Mouse (Mus musculus) hindbrain, postnatal 0 days (tissue): ENCODE data around the gene Taf15. TPM values are rescaled to one million over a fixed set of nuclear protein-coding genes. Genes with fewer than 3 reads are reported as not detected.

Source experiments
- ATAC-seq: fragments of 200-750 bp; cut with Nextera tagmentation; 2 replicates; pipeline ENCODE4 v1.8.0; 2017; ENCODE audit warnings: mild to moderate bottlenecking, moderate TSS enrichment, moderate library complexity
- DNase-seq: peaks from one replicate; pipeline ENCODE4 v3.0.0-alpha.2; 2015; ENCODE audit warnings: low spot score
- H3K27ac ChIP-seq: fragments of 300-500 bp; sonication (generic); 2 replicates; pipeline ENCODE4 v1.5.1; 2014; ENCODE audit warnings: mild to moderate bottlenecking
- H3K27me3 ChIP-seq: fragments of 300-500 bp; sonication (generic); 2 replicates; pipeline ENCODE4 v1.6.1; 2014; ENCODE audit warnings: low read length, mixed read lengths; ENCODE audit not compliant: insufficient read depth
- H3K36me3 ChIP-seq: fragments of 300-500 bp; sonication (generic); 2 replicates; pipeline ENCODE4 v1.6.1; 2014; ENCODE audit warnings: low read length, mixed read lengths; ENCODE audit not compliant: insufficient read depth
- H3K4me1 ChIP-seq: fragments of 300-500 bp; sonication (generic); 2 replicates; pipeline ENCODE4 v1.6.1; 2014; ENCODE audit warnings: antibody characterized with exemption, low read length, mixed read lengths; ENCODE audit not compliant: insufficient read depth
- H3K4me2 ChIP-seq: fragments of 300-500 bp; sonication (generic); 2 replicates; pipeline ENCODE4 v1.6.1; 2014; ENCODE audit warnings: low read depth, mild to moderate bottlenecking, low read length, moderate library complexity, mixed read lengths
- H3K4me3 ChIP-seq: fragments of 300-500 bp; sonication (generic); 2 replicates; pipeline ENCODE4 v1.5.1; 2014; ENCODE audit warnings: low read length
- H3K9ac ChIP-seq: fragments of 300-500 bp; sonication (generic); replicated peaks from 2 replicates; pipeline ENCODE4 v1.6.1; 2014; ENCODE audit warnings: mild to moderate bottlenecking, low read length, moderate library complexity, mixed read lengths
- H3K9me3 ChIP-seq: fragments of 300-500 bp; sonication (generic); 2 replicates; pipeline ENCODE4 v1.6.1; 2016; ENCODE audit warnings: low read length, mixed read lengths
- CTCF ChIP-seq: IDR thresholded peaks from 2 replicates; pipeline ENCODE4 v1.5.1; 2016; ENCODE audit warnings: antibody characterized with exemption, control low read depth, low read depth
- WGBS: fragments of 180-500 bp; shearing (Covaris S2); extraction: QIAGEN DNeasy Blood & Tissue Kit; methylation state at CpG from one replicate; pipeline ENCODE4 v1.1.7; 2014; 5-methylcytosine and 5-hydroxymethylcytosine counted together
- polyA plus RNA-seq: library from polyadenylated mRNA; unstranded; fragments of >200 nt; fragmentation: Nextera tagmentation; extraction: Ambion mirVana; gene quantifications from 2 replicates; pipeline ENCODE4 v1.2.1, GENCODE M21; 2015
- total RNA-seq: library from RNA; depleted of rRNA; stranded (reverse); fragments of >200 nt; gene quantifications from 2 replicates; pipeline ENCODE4 v1.2.3, GENCODE M21; 2014

The Taf15 gene
- total and polyA plus RNA-seq, 2 experiments from 2014 or later: 13.2 to 14.4 TPM

DNA sequence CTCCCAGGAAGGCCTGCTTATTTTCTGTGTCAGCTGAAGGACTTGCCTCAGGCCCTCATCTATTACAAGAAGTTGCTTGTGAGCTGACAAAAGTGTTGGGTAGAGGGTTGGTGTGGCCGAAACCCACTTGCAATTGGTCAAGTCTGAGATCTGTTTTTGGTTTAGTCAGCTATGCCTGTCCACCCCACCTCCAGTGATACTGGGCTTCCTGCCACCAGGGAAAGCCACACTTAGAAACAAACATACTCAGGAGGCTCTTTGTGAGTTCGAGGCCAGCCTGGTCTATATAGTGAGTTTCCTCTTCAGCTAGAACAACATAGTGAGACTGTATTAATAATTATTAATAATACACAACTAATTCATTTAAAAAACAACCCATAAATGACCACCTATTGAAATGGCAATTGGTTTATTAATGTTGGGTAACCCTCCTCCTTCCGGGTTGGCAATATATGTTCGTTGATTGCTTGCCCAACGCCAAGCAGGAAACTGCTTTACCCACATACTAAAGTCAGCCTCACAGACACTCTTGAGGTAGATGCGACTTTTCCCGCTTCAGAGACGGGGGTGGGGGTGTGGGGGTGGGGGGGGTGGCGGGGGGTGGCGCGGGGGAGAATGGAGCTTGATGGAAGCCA is 33.3 kb upstream of the Taf15 start:
- 32% methylated on average over 11 of the region's 11 CpGs for WGBS
- Histone ChIP-seq H3K27me3 (peaks cover 16% of the 10 kb centered on the region), H3K9ac (no peak overlapping the region), H3K36me3 (no peaks in the 10 kb centered on the region), H3K4me1 (0 out of 2 replicates have a peak, but pooled peaks cover 3% of the 10 kb centered on the region), H3K27ac (no peak overlapping the region), H3K4me2 (peak overlapping the region; percentile 73), H3K9me3 (no peaks in the 10 kb centered on the region), H3K4me3 (peak overlapping the region; percentile 58)
- TF ChIP-seq CTCF: no peak
- no peak for DNase-seq
- no peak for ATAC-seq

DNA sequence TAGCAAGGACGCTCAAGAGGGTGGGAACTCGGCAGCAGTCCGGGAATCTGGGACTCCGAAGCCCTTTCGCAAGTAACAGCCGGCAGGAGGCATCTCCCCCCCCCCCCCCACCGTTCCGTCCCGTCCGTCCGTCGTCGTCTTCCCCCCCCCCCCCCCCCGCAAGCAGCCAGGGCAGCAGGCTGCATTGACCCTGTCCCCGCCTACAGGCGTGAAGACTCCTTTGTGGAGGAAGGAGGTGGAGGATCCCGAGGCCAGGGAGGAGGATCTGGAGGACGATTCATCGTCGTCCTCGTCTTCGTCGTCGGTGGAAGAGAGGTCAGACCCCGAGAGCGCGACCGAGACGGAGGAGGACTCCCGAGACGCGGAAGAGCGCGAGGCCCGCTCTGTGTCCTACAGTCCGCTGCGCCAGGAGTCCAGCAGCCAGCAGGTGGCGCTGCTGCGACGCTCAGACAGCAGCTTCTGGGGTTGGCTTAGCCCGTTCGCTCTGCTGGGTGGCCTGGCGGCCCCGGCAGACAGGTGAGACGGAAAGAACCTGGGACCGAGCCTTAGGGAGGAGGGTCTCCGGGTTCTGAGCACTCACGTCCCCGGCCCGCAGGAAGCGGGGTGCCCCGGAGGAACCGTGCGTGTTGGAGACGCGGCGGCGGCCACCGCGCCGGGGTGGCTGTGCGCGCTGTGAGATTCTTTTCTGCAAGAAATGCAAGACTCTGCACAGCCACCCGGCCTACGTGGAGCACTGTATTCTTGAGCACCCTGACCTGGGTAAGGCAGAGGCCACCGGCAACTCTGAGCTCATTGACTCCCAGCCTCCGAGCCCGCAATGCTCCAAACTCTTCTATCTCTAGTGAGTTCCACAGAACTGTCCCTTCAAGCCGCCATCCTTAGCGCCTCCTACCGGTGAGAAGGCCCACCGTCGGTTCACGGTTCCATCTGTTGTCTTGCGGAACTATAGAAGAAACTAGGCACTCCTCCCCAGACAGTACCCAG is 32.5 kb upstream of the Taf15 start:
- no peaks in the 10 kb centered on the region for H3K36me3 ChIP-seq
- H3K9me3 ChIP-seq: no peaks in the 10 kb centered on the region
- no peak overlapping the region for H3K27ac ChIP-seq

DNA sequence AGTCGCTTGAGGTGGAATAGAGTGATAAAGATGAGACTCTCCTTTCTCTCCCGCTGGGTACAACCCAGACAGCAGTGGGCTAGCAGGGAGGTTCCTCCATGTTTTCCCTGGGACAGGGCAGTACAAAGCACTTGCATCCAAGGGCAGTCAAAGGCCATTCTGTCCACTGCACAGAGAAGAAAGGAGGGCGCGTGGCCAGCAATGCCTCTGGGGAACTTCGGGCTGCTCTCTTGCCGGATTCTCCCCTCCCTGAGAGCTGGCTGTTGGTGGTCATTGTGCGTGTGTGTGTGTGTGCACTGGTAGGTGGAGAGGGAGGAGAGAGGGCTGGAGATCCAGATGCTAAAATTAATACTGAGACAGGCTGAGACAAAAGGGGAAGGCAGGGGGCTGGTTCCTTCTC is 31.7 kb upstream of the Taf15 start:
- H3K4me1 ChIP-seq: 0 out of 2 replicates have a peak, but pooled peaks cover 3% of the 10 kb centered on the region
- no peak for DNase-seq
- H3K9me3 ChIP-seq: no peaks in the 10 kb centered on the region
- 33% methylated on average over 7 of the region's 7 CpGs for WGBS
- no peak for TF ChIP-seq CTCF
- peak overlapping the region; percentile 73 for H3K4me2 ChIP-seq
- H3K27me3 ChIP-seq: peaks cover 26% of the 10 kb centered on the region
- no peak overlapping the region for H3K27ac ChIP-seq
- no peaks in the 10 kb centered on the region for H3K36me3 ChIP-seq
- ATAC-seq: no peak
- no peak overlapping the region for H3K9ac ChIP-seq
- peak overlapping the region; percentile 58; the same call in 1 of the 2 replicates for H3K4me3 ChIP-seq

More for the DNA sequence above, 32.5 kb upstream of the Taf15 start:
- Histone ChIP-seq H3K4me3 (peak overlapping the region; percentile 58), H3K4me2 (peak overlapping the region; percentile 73), H3K9ac (peak overlapping the region; percentile 43), H3K4me1 (0 out of 2 replicates have a peak, but pooled peaks cover 3% of the 10 kb centered on the region), H3K27me3 (peaks cover 25% of the 10 kb centered on the region)
- peak; percentile 98 for TF ChIP-seq CTCF
- under 1% methylated on average over 61 of the region's 75 CpGs for WGBS
- DNase-seq: peak; percentile 97
- peak; percentile 93 for ATAC-seq

DNA sequence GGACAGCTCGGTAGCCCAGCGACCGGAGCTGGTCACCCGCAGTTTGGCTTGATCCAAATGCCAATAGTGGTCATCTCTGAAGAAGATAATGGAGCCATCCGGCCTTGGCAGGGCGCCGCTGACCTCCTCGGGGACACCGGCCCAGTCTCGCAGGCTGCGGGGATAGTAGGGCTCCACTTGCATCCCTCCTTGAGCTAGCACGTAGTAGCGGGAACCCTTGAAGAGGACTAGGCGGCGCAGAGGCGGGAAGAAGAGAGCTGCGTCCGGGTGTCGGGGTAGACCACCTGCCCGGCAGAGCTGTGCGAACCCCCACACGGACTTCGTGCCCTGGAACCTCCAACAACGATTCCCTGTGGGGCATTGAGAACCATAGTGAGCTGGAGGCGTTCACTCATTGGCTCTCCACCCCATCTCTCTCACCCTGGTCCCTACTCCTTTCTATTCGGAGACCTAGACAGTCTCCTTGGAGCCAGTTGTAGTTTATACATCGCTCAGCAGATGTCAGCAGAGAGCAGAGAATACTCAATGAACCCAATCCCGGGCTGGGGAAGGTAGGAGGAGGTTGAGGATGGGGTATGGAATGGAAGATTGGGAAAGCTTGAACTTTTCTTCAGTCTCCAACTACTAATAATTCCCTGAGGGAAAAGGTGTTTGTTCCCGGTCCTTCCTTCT is 30.2 kb upstream of the Taf15 start:
- peaks cover 26% of the 10 kb centered on the region for H3K27me3 ChIP-seq
- peak; percentile 82 for TF ChIP-seq CTCF
- peak; percentile 56 for ATAC-seq

GRCm38 (mm10) chr11:83443824-83444223 is 29.1 kb upstream of the Taf15 start:
- no peak overlapping the region for H3K4me2 ChIP-seq
- no peak overlapping the region for H3K4me3 ChIP-seq
- 0 out of 2 replicates have a peak, but pooled peaks cover 3% of the 10 kb centered on the region for H3K4me1 ChIP-seq
- no peak for TF ChIP-seq CTCF
- WGBS: 17% methylated on average over 7 of the region's 7 CpGs
- no peaks in the 10 kb centered on the region for H3K36me3 ChIP-seq
- H3K9ac ChIP-seq: no peak overlapping the region
- H3K27ac ChIP-seq: no peak overlapping the region
- H3K27me3 ChIP-seq: peaks cover 26% of the 10 kb centered on the region
- no peaks in the 10 kb centered on the region for H3K9me3 ChIP-seq
- ATAC-seq (no peak), DNase-seq (no peak)

More for the DNA sequence above, 30.2 kb upstream of the Taf15 start:
- peak; percentile 88 for DNase-seq
- Histone ChIP-seq H3K36me3 (no peaks in the 10 kb centered on the region), H3K4me3 (peak overlapping the region; percentile 23), H3K4me2 (peak overlapping the region; percentile 55), H3K27ac (no peak overlapping the region), H3K9me3 (no peaks in the 10 kb centered on the region), H3K9ac (no peak overlapping the region), H3K4me1 (0 out of 2 replicates have a peak, but pooled peaks cover 3% of the 10 kb centered on the region)
- 12% methylated on average over 29 of the region's 29 CpGs for WGBS

DNA sequence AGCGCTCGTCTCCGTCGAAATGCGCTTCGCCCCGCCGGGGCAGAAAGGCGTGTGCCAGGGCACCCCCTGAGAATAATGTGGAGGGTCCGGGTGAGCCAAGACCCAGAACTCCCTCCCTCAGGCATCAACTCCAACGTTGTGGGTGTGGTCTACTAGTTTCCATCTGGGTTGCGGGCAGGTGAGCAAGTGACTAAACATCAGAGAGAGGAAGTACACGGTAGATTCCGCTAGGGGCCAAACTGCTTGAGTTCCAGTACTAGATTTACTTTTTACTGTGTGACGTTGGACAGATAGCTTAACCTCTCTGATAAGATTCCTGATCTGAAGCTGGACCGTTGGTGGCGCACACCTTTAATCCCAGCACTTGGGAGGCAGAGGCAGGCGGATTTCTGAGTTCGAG is 27.9 kb upstream of the Taf15 start:
- 33% methylated on average over 19 of the region's 19 CpGs for WGBS

More for the DNA sequence above, 27.9 kb upstream of the Taf15 start:
- DNase-seq (no peak), ATAC-seq (no peak)
- no peak overlapping the region for H3K9ac ChIP-seq
- 0 out of 2 replicates have a peak, but pooled peaks cover 3% of the 10 kb centered on the region for H3K4me1 ChIP-seq
- peak overlapping the region; percentile 49 for H3K4me2 ChIP-seq
- H3K27ac ChIP-seq: no peak overlapping the region
- H3K36me3 ChIP-seq: no peaks in the 10 kb centered on the region
- H3K9me3 ChIP-seq: no peaks in the 10 kb centered on the region
- peaks cover 26% of the 10 kb centered on the region for H3K27me3 ChIP-seq
- TF ChIP-seq CTCF: no peak
- peak overlapping the region; percentile 11 for H3K4me3 ChIP-seq
